Mouse (Mus musculus) urinary bladder, postnatal 36 days (tissue): ENCODE measurements at regions not wholly inside any gene's neighbourhood (a gene's known extent, or its start where the extent isn't known, plus 50 kb on each side); places are given as distances from the start of the nearest gene placed in this dataset.
"Not testable (repeated sequence)": the region's sequence is repeated elsewhere in the genome, so short reads cannot be mapped to it uniquely, and the experiment has no call there.

Experiments
- DNase-seq, 2 experiments: peaks; one replicate each; pipeline ENCODE4 v3.0.0; 2022; ENCODE audit warnings: low spot score in 2 of 2, mixed read lengths in 1 of 2

DNA sequence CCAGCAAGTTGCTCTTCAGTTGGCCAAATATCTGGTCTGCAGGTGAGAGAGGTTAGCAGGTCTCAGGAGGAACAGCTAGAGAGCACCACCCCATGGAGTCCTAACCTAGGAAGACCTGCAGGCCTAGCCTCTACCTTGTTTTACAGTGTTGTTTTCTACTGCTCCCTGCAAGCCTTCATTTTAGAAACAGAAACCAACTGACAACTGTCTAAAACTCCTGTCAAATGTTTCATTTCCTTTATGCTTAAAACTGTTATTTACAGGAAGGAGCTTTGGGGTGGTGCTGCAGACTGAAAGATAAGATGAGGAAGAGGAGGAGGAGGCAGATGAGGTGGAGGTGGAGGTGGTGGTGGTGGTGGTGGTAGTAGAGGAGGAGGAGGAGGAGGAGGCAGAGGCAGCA, 96.6 kb upstream of the Selenop start:
- no peak for DNase-seq

GRCm38 (mm10) chr15:3174072-3174471, 94.3 kb upstream of the Selenop start:
- DNase-seq: no peak

- DNase-seq: no peak
These were observed 93.5 kb upstream of the Selenop start for GRCm38 (mm10) chr15:3174848-3175247.

- peak in 1 of 2 experiments; percentile 31 for DNase-seq
These were observed 66.3 kb upstream of the Selenop start for GRCm38 (mm10) chr15:3201912-3202653.

- DNase-seq: no peak
These were observed 62.8 kb upstream of the Selenop start for GRCm38 (mm10) chr15:3205522-3205921.

DNA sequence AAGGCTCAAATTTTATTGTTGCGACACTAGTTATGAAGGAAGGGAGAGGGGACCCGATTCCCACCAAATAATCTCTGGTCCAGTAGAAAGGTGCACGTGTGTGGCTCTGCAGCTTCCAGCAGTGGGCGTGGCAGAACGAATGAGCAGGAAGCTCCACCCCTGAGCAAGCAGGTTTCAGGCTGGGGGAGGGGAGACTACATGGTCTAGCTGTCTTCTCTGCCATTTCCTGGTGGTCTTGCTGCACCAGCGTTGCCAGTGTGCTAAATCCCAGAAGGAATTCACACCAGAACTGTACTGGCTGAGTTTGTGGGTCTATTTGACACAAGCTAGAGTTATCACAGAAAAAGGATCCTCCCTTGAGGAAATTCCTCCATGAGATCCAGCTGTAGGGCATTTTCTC, 62.3 kb upstream of the Selenop start:
- not testable (repeated sequence) for DNase-seq

- DNase-seq: peak; percentile 29 to 48
These were observed 54.6 kb upstream of the Selenop start for GRCm38 (mm10) chr15:3213721-3214120.

DNA sequence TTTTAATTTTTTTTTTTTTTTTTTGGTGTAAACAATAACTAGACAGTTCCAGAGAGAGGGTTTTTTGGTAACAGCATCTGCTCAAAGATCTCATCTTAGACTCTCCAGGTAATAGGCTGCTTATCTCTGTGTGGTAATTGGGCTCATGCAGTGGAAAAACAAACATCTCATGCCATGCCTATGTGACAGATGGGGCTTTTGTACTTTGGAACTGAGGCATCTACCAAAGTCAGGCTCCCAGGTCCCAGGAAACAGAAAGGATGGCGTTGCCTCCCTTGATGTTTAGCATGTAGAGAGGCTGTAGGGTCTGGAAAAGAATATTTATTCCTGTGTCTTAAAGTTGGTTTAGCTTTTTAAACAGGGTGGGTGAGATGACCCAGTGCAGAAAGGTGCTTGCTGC, 53.1 kb upstream of the Selenop start:
- no peak for DNase-seq
